Mouse (Mus musculus): ENCODE results near the gene Gm3233. TPM values are rescaled to one million over a fixed set of nuclear protein-coding genes. Genes with fewer than 3 reads are reported as not detected.
"Not testable (repeated sequence)": the region's sequence is repeated elsewhere in the genome, so short reads cannot be mapped to it uniquely, and the experiment has no call there.

Gene Gm3233
- polyA plus RNA-seq, 3 experiments from 2014 or later = not detected

DNA sequence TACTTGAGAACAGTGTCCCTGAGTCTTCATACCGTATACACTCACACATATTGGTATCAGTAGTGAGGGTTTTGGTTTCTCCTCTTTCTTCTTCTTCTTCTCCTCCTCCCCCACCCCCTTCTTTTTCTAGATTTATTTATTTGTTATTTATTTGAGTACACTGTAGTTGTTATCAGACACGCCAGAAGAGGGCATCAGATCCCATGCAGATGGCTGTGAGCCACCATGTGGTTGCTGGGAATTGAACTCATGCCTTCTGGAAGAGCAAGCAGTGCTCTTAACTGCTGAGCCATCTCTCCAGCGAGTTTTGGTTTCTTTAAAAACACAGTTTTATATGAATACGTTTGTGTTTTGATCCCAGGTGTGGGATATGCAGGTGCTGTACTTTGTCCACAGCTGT, 31.2 kb downstream of the Gm3233 start:
- no peak for ATAC-seq

DNA sequence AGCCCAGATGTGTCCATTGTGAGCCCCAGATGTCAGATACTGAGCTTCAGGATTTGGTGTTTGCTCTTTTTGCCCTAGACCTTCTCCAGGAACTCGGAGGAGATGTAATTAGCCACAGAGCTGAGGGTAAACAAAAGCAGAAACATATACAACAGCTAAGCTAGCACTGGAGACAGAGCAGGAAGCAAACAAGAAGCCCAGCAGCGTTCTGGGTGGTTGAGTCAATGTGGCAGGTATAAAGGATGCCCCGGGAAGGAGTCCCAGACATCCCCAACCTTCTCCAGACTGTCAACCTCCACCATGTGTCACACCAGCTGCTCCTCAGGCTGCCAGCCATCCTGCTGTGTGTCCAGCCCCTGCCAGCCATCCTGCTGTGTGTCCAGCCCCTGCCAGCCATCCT, 33.3 kb downstream of the Gm3233 start, which contains the start of gene Gm10100:
TSS of gene Gm10100 (plus strand) at position 301 of the 400 bp plus-strand sequence.
- no peak for ATAC-seq

DNA sequence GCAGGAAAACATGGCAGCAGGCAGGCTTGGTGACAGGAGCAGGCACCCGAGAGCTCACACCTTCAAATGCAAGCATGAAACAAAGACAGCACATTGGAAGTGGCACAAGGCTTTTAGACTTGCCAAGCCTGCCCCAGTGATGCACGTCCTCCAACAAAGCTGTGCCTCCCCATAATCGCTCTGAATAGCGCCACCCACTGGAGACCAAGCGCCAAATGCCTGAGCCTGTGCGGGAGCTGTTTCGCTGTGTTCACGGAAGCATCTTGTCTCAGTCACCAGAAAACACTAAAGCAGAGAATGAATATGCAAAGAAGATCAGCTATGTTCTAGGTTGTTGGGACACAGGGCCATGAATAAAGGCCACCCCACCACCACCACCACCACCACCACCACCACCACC, 34.6 kb downstream of the Gm3233 start:
- ATAC-seq = no peak

DNA sequence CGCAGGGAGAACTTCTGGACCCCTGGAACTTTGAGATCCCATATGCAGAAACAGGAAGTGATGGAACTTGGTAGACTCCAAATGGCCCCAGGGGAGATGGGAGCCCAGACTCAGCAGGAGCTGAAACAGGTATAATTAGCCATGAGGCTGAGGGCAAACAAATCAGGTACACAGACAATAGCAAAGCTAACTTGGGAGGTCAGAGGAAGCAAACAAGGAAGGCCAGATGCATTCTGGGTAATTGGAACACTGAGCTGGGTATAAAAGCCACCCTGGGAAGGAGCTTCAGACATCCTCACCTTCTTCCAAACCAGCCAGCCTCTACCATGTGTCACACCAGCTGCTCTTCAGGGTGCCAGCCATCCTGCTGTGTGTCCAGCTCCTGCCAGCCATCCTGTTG, 39.2 kb downstream of the Gm3233 start, which contains the start of gene Krtap12-1:
TSS of gene Krtap12-1 (plus strand) at position 301 of the 400 bp plus-strand sequence.
- ATAC-seq = not testable (repeated sequence)

DNA sequence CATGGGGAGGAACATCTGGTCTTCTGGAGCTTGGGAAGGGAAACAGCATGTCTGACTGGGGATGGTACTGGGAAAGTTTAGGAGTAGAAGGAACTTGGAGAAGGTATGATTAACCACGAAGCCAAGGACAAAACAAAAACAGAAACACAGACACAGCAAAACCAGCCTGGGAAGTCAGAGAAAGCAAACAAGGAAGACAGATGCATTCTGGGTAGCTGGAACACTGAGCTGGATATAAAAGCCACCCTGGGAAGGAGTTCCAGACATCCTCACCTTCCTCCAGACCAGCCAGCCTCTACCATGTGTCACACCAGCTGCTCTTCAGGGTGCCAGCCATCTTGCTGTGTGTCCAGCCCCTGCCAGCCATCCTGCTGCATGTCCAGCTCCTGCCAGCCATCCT, 44.0 kb downstream of the Gm3233 start, which contains the start of gene Gm10142:
TSS of gene Gm10142 (plus strand) at position 301 of the 400 bp plus-strand sequence.
- ATAC-seq = no peak

- ATAC-seq = no peak
Measured at GRCm38 (mm10) chr10:77713734-77714133, 45.7 kb downstream of the Gm3233 start.

DNA sequence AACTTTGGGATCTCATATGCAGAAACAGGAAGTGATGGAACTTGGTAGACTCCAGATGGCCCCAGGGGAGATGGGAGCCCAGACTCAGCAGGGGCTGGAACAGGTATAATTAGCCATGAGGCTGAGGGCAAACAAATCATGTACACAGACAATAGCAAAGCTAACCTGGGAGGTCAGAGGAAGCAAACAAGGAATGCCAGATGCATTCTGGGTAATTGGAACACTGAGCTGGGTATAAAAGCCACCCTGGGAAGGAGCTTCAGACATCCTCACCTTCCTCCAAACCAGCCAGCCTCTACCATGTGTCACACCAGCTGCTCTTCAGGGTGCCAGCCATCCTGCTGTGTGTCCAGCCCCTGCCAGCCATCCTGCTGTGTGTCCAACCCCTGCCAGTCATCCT, 48.3 kb downstream of the Gm3233 start, which contains the start of gene Gm10024:
TSS of gene Gm10024 (plus strand) at position 301 of the 400 bp plus-strand sequence.
- not testable (repeated sequence) for ATAC-seq

- ATAC-seq = no peak
Measured at GRCm38 (mm10) chr10:77709831-77710230, 49.7 kb downstream of the Gm3233 start.

Other genes with a start within 250 kb of the Gm3233 start
- gene Fam207a, start 243.9 kb downstream of the Gm3233 start, polyA plus RNA-seq (2017; shearing (Covaris generic)) = 10 to 100 TPM; 13.7 to 16.1 (median 15.1) TPM
- 100 to 1,000 TPM; 493 to 517 (median 499) TPM for gene Itgb2, start 229.4 kb downstream of the Gm3233 start, polyA plus RNA-seq (2017; shearing (Covaris generic))
- gene Pttg1ip, start 178.0 kb downstream of the Gm3233 start, polyA plus RNA-seq (2017; shearing (Covaris generic)) = 100 to 1,000 TPM in 2 of 3 experiments, 10 to 100 TPM in 1; 83.7 to 113 (median 112) TPM
- gene Sumo3, start 153.6 kb downstream of the Gm3233 start, polyA plus RNA-seq (2017; shearing (Covaris generic)) = 10 to 100 TPM; 73.1 to 90.7 (median 74.3) TPM
- 10 to 100 TPM in 1 of 3 experiments, 1 to 10 TPM in 1, not detected in 1; 3.6 to 10.0 TPM for gene Gm49325, start 153.5 kb downstream of the Gm3233 start, polyA plus RNA-seq (2017; shearing (Covaris generic))
- gene Ube2g2, start 137.4 kb downstream of the Gm3233 start, polyA plus RNA-seq (2017; shearing (Covaris generic)) = 10 to 100 TPM; 41.1 to 55.4 (median 50.1) TPM
- under 1 TPM; 0.26 to 0.54 (median 0.28) TPM for gene Tspear, start 73.1 kb downstream of the Gm3233 start, polyA plus RNA-seq (2017; shearing (Covaris generic))
- not detected for gene Gm19402, start 68.9 kb downstream of the Gm3233 start, polyA plus RNA-seq (2017; shearing (Covaris generic))
- not detected for gene Gm9508, start 62.4 kb downstream of the Gm3233 start, polyA plus RNA-seq (2017; shearing (Covaris generic))
- not detected for gene Gm10272, start 53.1 kb downstream of the Gm3233 start, polyA plus RNA-seq (2017; shearing (Covaris generic))
- gene Gm10024, start 48.2 kb downstream of the Gm3233 start, polyA plus RNA-seq (2017; shearing (Covaris generic)) = not detected
- not detected for gene Gm10142, start 43.9 kb downstream of the Gm3233 start, polyA plus RNA-seq (2017; shearing (Covaris generic))
- not detected for gene Krtap12-1, start 39.1 kb downstream of the Gm3233 start, polyA plus RNA-seq (2017; shearing (Covaris generic))
- gene Gm10100, start 33.2 kb downstream of the Gm3233 start, polyA plus RNA-seq (2017; shearing (Covaris generic)) = not detected
- gene Gm18596, start 17.0 kb downstream of the Gm3233 start, polyA plus RNA-seq (2017; shearing (Covaris generic)) = not detected
- not detected for gene Gm9736, start 8.3 kb downstream of the Gm3233 start, polyA plus RNA-seq (2017; shearing (Covaris generic))
- not detected for gene Gm3238, start 11.6 kb upstream of the Gm3233 start, polyA plus RNA-seq (2017; shearing (Covaris generic))
- gene Gm7138, start 17.3 kb upstream of the Gm3233 start, polyA plus RNA-seq (2017; shearing (Covaris generic)) = not detected
- gene Gm3250, start 22.9 kb upstream of the Gm3233 start, polyA plus RNA-seq (2017; shearing (Covaris generic)) = not detected
- gene Gm7137, start 28.5 kb upstream of the Gm3233 start, polyA plus RNA-seq (2017; shearing (Covaris generic)) = not detected
- not detected for gene Gm9639, start 35.4 kb upstream of the Gm3233 start, polyA plus RNA-seq (2017; shearing (Covaris generic))
- gene Gm19668, start 39.5 kb upstream of the Gm3233 start, polyA plus RNA-seq (2017; shearing (Covaris generic)) = not detected
- not detected for gene Gm9507, start 52.2 kb upstream of the Gm3233 start, polyA plus RNA-seq (2017; shearing (Covaris generic))
- not detected for gene Gm2696, start 55.0 kb upstream of the Gm3233 start, polyA plus RNA-seq (2017; shearing (Covaris generic))
- gene Krtap10-4, start 67.4 kb upstream of the Gm3233 start, polyA plus RNA-seq (2017; shearing (Covaris generic)) = not detected
- gene Krtap10-10, start 76.3 kb upstream of the Gm3233 start, polyA plus RNA-seq (2017; shearing (Covaris generic)) = not detected
- not detected for gene Gm36176, start 87.1 kb upstream of the Gm3233 start, polyA plus RNA-seq (2017; shearing (Covaris generic))
- gene Gm10318, start 93.2 kb upstream of the Gm3233 start, polyA plus RNA-seq (2017; shearing (Covaris generic)) = not detected
- not detected for gene Gm3285, start 102.3 kb upstream of the Gm3233 start, polyA plus RNA-seq (2017; shearing (Covaris generic))
- gene Lrrc3, start 142.9 kb upstream of the Gm3233 start, polyA plus RNA-seq (2017; shearing (Covaris generic)) = not detected
- under 1 TPM in 2 of 3 experiments, not detected in 1; 0.13 to 0.59 TPM for gene Trpm2, start 210.9 kb upstream of the Gm3233 start, polyA plus RNA-seq (2017; shearing (Covaris generic))
- gene 1810043G02Rik, start 218.8 kb upstream of the Gm3233 start, polyA plus RNA-seq (2017; shearing (Covaris generic)) = 1 to 10 TPM; 5.9 to 9.5 (median 7.7) TPM